Comparison of ENCODE assay signal across 9 mouse cellular contexts in genomic region chr3:51485347-51485746, GRCm38 (mm10). TPM values are rescaled to one million over a fixed set of nuclear protein-coding genes. Genes with fewer than 3 reads are reported as not detected.
DNase-seq lines count a peak whose midpoint lies in the region; ATAC-seq and TF ChIP-seq lines count a peak whose summit lies in the region.
"Had no signal": no experiment of that assay in that cellular context is flagged by ENCODE, and none has a peak within 500 bp of the region (broad histone marks: within the 10 kb centered on the region; RNA-seq: fewer than 3 reads in every experiment).

No protein-coding gene starts in this region.

- H3K4me1 ChIP-seq in kidney, postnatal 0 days (replicated peaks; ENCODE audit: insufficient read depth, low read length): 0 out of 2 replicates have a peak, but pooled peaks cover 18% of the 10 kb centered on the region
- peaks cover 3% of the 10 kb centered on the region; the same call in 1 of the 2 replicates for H3K4me1 ChIP-seq in forebrain, embryonic 11.5 days (replicated peaks; ENCODE audit: control insufficient read depth, insufficient read depth, low read length)
- H3K4me1 ChIP-seq in limb, embryonic 11.5 days (ENCODE audit: control insufficient read depth, insufficient read depth, low read length): 0 out of 2 replicates have a peak, but pooled peaks cover 3% of the 10 kb centered on the region
- H3K4me1 ChIP-seq in neural tube, embryonic 12.5 days: peaks cover 28% of the 10 kb centered on the region

- H3K9ac ChIP-seq in kidney, postnatal 0 days (ENCODE audit: low read depth, low read length): no peak overlapping the region
- H3K9ac ChIP-seq in forebrain, embryonic 11.5 days (ENCODE audit: low read length): peak overlapping the region; percentile 84; the same call in 1 of the 2 replicates
- no peak overlapping the region for H3K9ac ChIP-seq in limb, embryonic 11.5 days (ENCODE audit: low read length)
- no peak overlapping the region for H3K9ac ChIP-seq in neural tube, embryonic 12.5 days

- no peaks in the 10 kb centered on the region for H3K9me3 ChIP-seq in kidney, postnatal 0 days (replicated peaks; ENCODE audit: low read length)
- H3K9me3 ChIP-seq in forebrain, embryonic 11.5 days (ENCODE audit: control insufficient read depth, low read length): no peaks in the 10 kb centered on the region
- H3K9me3 ChIP-seq in limb, embryonic 11.5 days (ENCODE audit: control insufficient read depth, low read length): no peaks in the 10 kb centered on the region
- H3K9me3 ChIP-seq in neural tube, embryonic 12.5 days: no peaks in the 10 kb centered on the region

- no peak overlapping the region for H3K4me3 ChIP-seq in kidney, postnatal 0 days (replicated peaks; ENCODE audit: low read depth, low read length)
- H3K4me3 ChIP-seq in forebrain, embryonic 11.5 days (ENCODE audit: low read depth, low read length): peak overlapping the region; percentile 58; the same call in 1 of the 2 replicates
- peak overlapping the region; percentile 80; the same call in 1 of the 2 replicates for H3K4me3 ChIP-seq in limb, embryonic 11.5 days (ENCODE audit: low read depth, low read length)
- no peak overlapping the region; the same call in 1 of the 2 replicates for H3K4me3 ChIP-seq in neural tube, embryonic 12.5 days

- ATAC-seq in kidney, postnatal 0 days (replicated peaks; ENCODE audit: low FRiP score, low read depth): no peak
- no peak for ATAC-seq in forebrain, embryonic 11.5 days (replicated peaks; ENCODE audit: low FRiP score)
- ATAC-seq in limb, embryonic 11.5 days (ENCODE audit: insufficient number of reproducible peaks, low FRiP score, low TSS enrichment, low read depth): no peak
- no peak for ATAC-seq in neural tube, embryonic 12.5 days (ENCODE audit: low FRiP score, low read depth)
- no peak for ATAC-seq in megakaryocyte progenitor cell, adult 5-6 weeks (replicated peaks; ENCODE audit: poor library complexity)

- H3K27ac ChIP-seq in kidney, postnatal 0 days: no peak overlapping the region
- no peak overlapping the region for H3K27ac ChIP-seq in forebrain, embryonic 11.5 days (ENCODE audit: low read depth, low read length)
- H3K27ac ChIP-seq in limb, embryonic 11.5 days (replicated peaks; ENCODE audit: low read depth, low read length): no peak overlapping the region
- H3K27ac ChIP-seq in neural tube, embryonic 12.5 days: no peak overlapping the region

- 31% methylated on average over 4 of the region's 4 CpGs for WGBS in kidney, postnatal 0 days
- 83% methylated on average over 4 of the region's 4 CpGs for WGBS in forebrain, embryonic 11.5 days
- WGBS in limb, embryonic 11.5 days: 73% methylated on average over 4 of the region's 4 CpGs
- 86% methylated on average over 4 of the region's 4 CpGs for WGBS in neural tube, embryonic 12.5 days

- peak overlapping the region; percentile 86 for H3K4me2 ChIP-seq in kidney, postnatal 0 days (ENCODE audit: low read length)
- peak overlapping the region; percentile 69; the same call in 1 of the 2 replicates for H3K4me2 ChIP-seq in forebrain, embryonic 11.5 days (ENCODE audit: low read depth, low read length, severe bottlenecking)
- peak overlapping the region; percentile 80 for H3K4me2 ChIP-seq in limb, embryonic 11.5 days (ENCODE audit: low read depth, severe bottlenecking)
- H3K4me2 ChIP-seq in neural tube, embryonic 12.5 days (replicated peaks): peak overlapping the region; percentile 77

- H3K27me3 ChIP-seq in kidney, postnatal 0 days (ENCODE audit: insufficient read depth, low read length): no peaks in the 10 kb centered on the region
- H3K27me3 ChIP-seq in forebrain, embryonic 11.5 days (ENCODE audit: control insufficient read depth, insufficient read depth, low read length): no peaks in the 10 kb centered on the region
- no peaks in the 10 kb centered on the region for H3K27me3 ChIP-seq in limb, embryonic 11.5 days (ENCODE audit: control insufficient read depth, insufficient read depth, low read length)
- H3K27me3 ChIP-seq in neural tube, embryonic 12.5 days (replicated peaks): no peaks in the 10 kb centered on the region

- no peak for DNase-seq in kidney, postnatal 0 days (ENCODE audit: low spot score)
- DNase-seq in kidney, adult 11 months: no peak
- DNase-seq in forebrain, embryonic 11.5 days (ENCODE audit: low spot score): no peak
- DNase-seq in limb, embryonic 11.5 days (ENCODE audit: low spot score): no peak
- DNase-seq in thymus, postnatal 36 days: no peak
- DNase-seq in adrenal gland, postnatal 4 days (ENCODE audit: low spot score in 2 of 2): no peak
- DNase-seq: cerebellum, postnatal 25 days had no signal

- no peak for TF ChIP-seq CTCF in kidney, postnatal 0 days (IDR thresholded peaks at IDR 0.05; ENCODE audit: low read depth)

- H3K36me3 ChIP-seq in kidney, postnatal 0 days (ENCODE audit: insufficient read depth, low read length): no peaks in the 10 kb centered on the region
- no peaks in the 10 kb centered on the region for H3K36me3 ChIP-seq in forebrain, embryonic 11.5 days (ENCODE audit: control insufficient read depth, insufficient read depth, low read length)
- no peaks in the 10 kb centered on the region for H3K36me3 ChIP-seq in limb, embryonic 11.5 days (ENCODE audit: control insufficient read depth, insufficient read depth, low read length)
- 0 out of 2 replicates have a peak, but pooled peaks cover 3% of the 10 kb centered on the region for H3K36me3 ChIP-seq in neural tube, embryonic 12.5 days

RNA-seq across cellular contexts. Expression of gene Rab33b, which starts 1.6 kb away (rescaled TPM):
- polyA plus RNA-seq in kidney, postnatal 0 days (2015; fragmentation: Nextera tagmentation; extraction: Ambion mirVana): 21.6 and 21.9 TPM in 2 replicates
- 14.4 and 14.8 TPM in 2 replicates for polyA plus RNA-seq in forebrain, embryonic 11.5 days (2014; fragmentation: Nextera tagmentation; extraction: Ambion mirVana)
- 15.0 and 16.9 TPM in 2 replicates for polyA plus RNA-seq in limb, embryonic 11.5 days (2014; fragmentation: Nextera tagmentation; extraction: Ambion mirVana)
- 16.9 and 19.4 TPM in 2 replicates for polyA plus RNA-seq in neural tube, embryonic 12.5 days (2016; fragmentation: Nextera tagmentation; extraction: Ambion mirVana)
- 8.4 and 12.2 TPM in 2 replicates for total RNA-seq in megakaryocyte progenitor cell, adult 5-6 weeks (2015)
- total RNA-seq in megakaryocyte progenitor cell, adult 5-6 weeks (2017): 9.1 and 13.3 TPM in 2 replicates
- 10 to 100 TPM; 18.3 to 19.9 TPM for total RNA-seq in adrenal gland, postnatal 4 days (2021)

Comparison
In these comparisons a context has a peak if more than half of its experiments do, and no peak if none do; other contexts are left out.
1. H3K4me3 ChIP-seq: peak in forebrain, embryonic 11.5 days (single experiment) and limb, embryonic 11.5 days (single experiment); none in kidney, postnatal 0 days (single experiment) and neural tube, embryonic 12.5 days (single experiment).
2. Peak in every context shown above with its lines, with median percentiles within 50 percentile points of each other: H3K4me2 ChIP-seq.